Mouse (Mus musculus) ES-E14 (cell line): ENCODE measurements around the gene Rgs10.

Source experiments
- CHD2 ChIP-seq: IDR thresholded peaks from 2 replicates; pipeline ENCODE4 v1.6.1; 2014; ENCODE audit warnings: mild to moderate bottlenecking, low read depth, low read length, inconsistent platforms
- HCFC1 ChIP-seq: IDR thresholded peaks from 2 replicates; pipeline ENCODE4 v1.6.1; 2012; ENCODE audit warnings: low read length, inconsistent platforms, borderline replicate concordance; ENCODE audit not compliant: insufficient read depth
- MAFK ChIP-seq: IDR thresholded peaks from 2 replicates; pipeline ENCODE4 v1.6.1; 2014; ENCODE audit warnings: mild to moderate bottlenecking, low read depth, low read length, inconsistent platforms; ENCODE audit not compliant: insufficient read depth
- ZNF384 ChIP-seq: IDR thresholded peaks from 2 replicates; pipeline ENCODE4 v1.6.1; 2012; ENCODE audit warnings: low read depth, low read length, inconsistent platforms

GRCm38 (mm10) chr7:128422491-128422890, 3.9 kb upstream of the Rgs10 start:
- TF ChIP-seq ZNF384 (no peak), CHD2 (no peak), MAFK (no peak), HCFC1 (no peak)
